Mouse (Mus musculus) layer of hippocampus, adult 2 months (tissue): ENCODE results near the gene Adad2. TPM values are rescaled to one million over a fixed set of nuclear protein-coding genes. Genes with fewer than 3 reads are reported as not detected.

Experiments used
- DNase-seq, 2 experiments: peaks; one replicate each; pipeline ENCODE4 v3.0.0; 2022; ENCODE audit warnings: low spot score in 2 of 2
- H3K27ac ChIP-seq: fragments of 200-600 bp; 2 replicates; pipeline ENCODE4 v1.8.1; 2022
- H3K4me3 ChIP-seq: fragments of 200-600 bp; 2 replicates; pipeline ENCODE4 v1.8.1; 2022; ENCODE audit warnings: mild to moderate bottlenecking
- CTCF ChIP-seq: fragments of 200-600 bp; conservative IDR thresholded peaks from 2 replicates; pipeline ENCODE4 v1.8.1; 2022; ENCODE audit warnings: antibody characterized with exemption, mild to moderate bottlenecking, moderate library complexity
- total RNA-seq, 2 experiments: library from RNA; stranded (reverse); gene quantifications; 2 replicates each; pipeline ENCODE4 v1.2.3; 2021

Gene Adad2
- total RNA-seq, 2 experiments from 2014 or later, result 0.47 to 0.87 TPM

DNA sequence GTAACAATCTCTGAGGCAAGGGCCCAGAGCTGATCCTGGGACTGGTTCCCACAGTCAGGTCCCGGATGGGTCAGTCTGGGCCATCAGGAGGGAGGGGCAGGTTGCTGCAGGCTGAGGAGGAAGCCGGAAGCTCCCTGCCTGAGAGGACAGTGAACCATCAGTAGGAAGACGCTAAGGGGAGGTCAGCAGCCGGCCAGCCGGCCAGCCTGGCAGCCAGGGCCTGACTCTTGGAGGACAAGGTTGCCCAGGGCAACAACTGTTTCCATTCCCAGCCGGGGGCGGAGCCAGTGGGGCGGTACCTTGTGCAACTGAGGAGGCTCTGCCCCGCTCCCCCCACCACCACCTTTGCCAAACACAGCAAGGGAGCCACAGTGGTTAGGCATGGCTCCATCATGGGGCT, 48.5 kb downstream of the Adad2 start:
- DNase-seq, result peak in 1 of 2 experiments; percentile 10
- H3K27ac ChIP-seq, result peak overlapping the region; percentile 65
- TF ChIP-seq CTCF, result no peak

GRCm38 (mm10) chr8:119661892-119662291, 49.3 kb downstream of the Adad2 start:
- TF ChIP-seq CTCF, result no peak
- H3K4me3 ChIP-seq, result no peak overlapping the region
- DNase-seq, result no peak
- peak overlapping the region; percentile 65 for H3K27ac ChIP-seq

More for the DNA sequence above, 48.5 kb downstream of the Adad2 start:
- H3K4me3 ChIP-seq, result no peak overlapping the region

- Histone ChIP-seq H3K4me3 (no peak overlapping the region), H3K27ac (no peak overlapping the region)
- DNase-seq, result no peak
- TF ChIP-seq CTCF, result no peak
These were observed 50.9 kb downstream of the Adad2 start for GRCm38 (mm10) chr8:119663440-119663839.

DNA sequence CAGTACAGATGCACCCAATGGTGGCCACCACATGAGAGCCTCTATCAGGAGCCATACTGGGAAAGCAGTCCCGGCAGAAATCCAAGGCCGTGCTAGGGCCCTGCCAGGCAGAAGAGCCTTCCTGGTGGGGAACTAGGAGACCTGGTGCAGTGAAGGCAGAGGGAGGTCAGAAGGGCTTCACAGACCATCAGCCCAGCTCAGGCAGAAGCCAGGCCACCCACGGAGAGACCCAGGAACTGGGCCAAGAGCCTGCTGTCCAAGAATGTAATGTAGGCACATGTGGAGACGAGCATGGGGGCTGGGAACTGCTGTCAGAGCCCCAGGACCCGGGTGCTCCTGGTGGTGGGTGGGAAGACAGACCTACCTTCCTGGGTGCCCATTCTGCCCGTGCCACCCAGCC, 52.7 kb downstream of the Adad2 start:
- TF ChIP-seq CTCF, result no peak
- H3K27ac ChIP-seq, result peak overlapping the region; percentile 59; the same call in 1 of the 2 replicates
- DNase-seq, result no peak
- no peak overlapping the region for H3K4me3 ChIP-seq

Other genes starting within 250 kb of the Adad2 start
- 10 to 100 TPM; 29.1 to 30.8 TPM for gene Mlycd, start 217.9 kb upstream of the Adad2 start, total RNA-seq
- 1 to 10 TPM in 1 of 2 experiments, under 1 TPM in 1; 0.18 to 1.3 TPM for gene Osgin1, start 178.6 kb upstream of the Adad2 start, total RNA-seq
- gene Necab2, start 166.0 kb upstream of the Adad2 start, total RNA-seq, result 100 to 1,000 TPM in 1 of 2 experiments, 10 to 100 TPM in 1; 99.0 to 104 TPM
- gene Slc38a8, start 111.0 kb upstream of the Adad2 start, total RNA-seq, result under 1 TPM in 1 of 2 experiments, not detected in 1; 0.41 TPM
- 10 to 100 TPM; 74.4 to 77.8 TPM for gene Mbtps1, start 54.0 kb upstream of the Adad2 start, total RNA-seq
- 10 to 100 TPM; 43.9 to 51.2 TPM for gene Hsdl1, start 37.6 kb upstream of the Adad2 start, total RNA-seq
- gene Dnaaf1, start 37.5 kb upstream of the Adad2 start, total RNA-seq, result under 1 TPM; 0.32 to 0.38 TPM
- gene Taf1c, start 7.5 kb upstream of the Adad2 start, total RNA-seq, result 10 to 100 TPM; 10.8 to 11.1 TPM
- 1 to 10 TPM; 2.6 to 3.1 TPM for gene Kcng4, start 22.9 kb downstream of the Adad2 start, total RNA-seq
- 1 to 10 TPM; 6.3 to 6.7 TPM for gene Wfdc1, start 53.6 kb downstream of the Adad2 start, total RNA-seq
- gene Atp2c2, start 87.3 kb downstream of the Adad2 start, total RNA-seq, result 1 to 10 TPM; 1.7 to 1.9 TPM
- 10 to 100 TPM; 15.2 to 15.5 TPM for gene Tldc1, start 165.7 kb downstream of the Adad2 start, total RNA-seq
- gene Cotl1, start 227.8 kb downstream of the Adad2 start, total RNA-seq, result 100 to 1,000 TPM; 138 to 139 TPM
- gene Klhl36, start 249.5 kb downstream of the Adad2 start, total RNA-seq, result 1 to 10 TPM; 7.7 to 8.4 TPM